Mouse (Mus musculus) embryonic facial prominence, embryonic 14.5 days (tissue): ENCODE results near the gene Ddx46. TPM values are rescaled to one million over a fixed set of nuclear protein-coding genes. Genes with fewer than 3 reads are reported as not detected.

Experiments used
- ATAC-seq: fragments of 200-750 bp; cut with Nextera tagmentation; 2 replicates; pipeline ENCODE4 v1.8.0; 2017; ENCODE audit warnings: low read depth, moderate number of reproducible peaks, moderate TSS enrichment
- DNase-seq: peaks from one replicate; pipeline ENCODE4 v3.0.0-alpha.2; 2015; ENCODE audit warnings: low spot score
- H3K27ac ChIP-seq: fragments of 300-500 bp; sonication (generic); replicated peaks from 2 replicates; pipeline ENCODE4 v1.5.1; 2014; ENCODE audit warnings: low read depth, mild to moderate bottlenecking, low read length, moderate library complexity
- H3K27me3 ChIP-seq: fragments of 300-500 bp; sonication (generic); replicated peaks from 2 replicates; pipeline ENCODE4 v1.6.1; 2014; ENCODE audit warnings: low read length; ENCODE audit not compliant: control insufficient read depth, insufficient read depth
- H3K36me3 ChIP-seq: fragments of 300-500 bp; sonication (generic); 2 replicates; pipeline ENCODE4 v1.6.1; 2014; ENCODE audit warnings: low read length, mixed read lengths; ENCODE audit not compliant: control insufficient read depth, insufficient read depth
- H3K4me1 ChIP-seq: fragments of 300-500 bp; sonication (generic); 2 replicates; pipeline ENCODE4 v1.6.1; 2014; ENCODE audit warnings: antibody characterized with exemption, low read length; ENCODE audit not compliant: control insufficient read depth, insufficient read depth
- H3K4me2 ChIP-seq: fragments of 300-500 bp; sonication (generic); 2 replicates; pipeline ENCODE4 v1.6.1; 2014; ENCODE audit warnings: low read depth, mild to moderate bottlenecking, low read length, moderate library complexity, mixed read lengths
- H3K4me3 ChIP-seq: fragments of 300-500 bp; sonication (generic); 2 replicates; pipeline ENCODE4 v1.5.1; 2014; ENCODE audit warnings: low read depth, mild to moderate bottlenecking, low read length
- H3K9ac ChIP-seq: fragments of 300-500 bp; sonication (generic); 2 replicates; pipeline ENCODE4 v1.6.1; 2014; ENCODE audit warnings: low read depth, mild to moderate bottlenecking, low read length, moderate library complexity, mixed read lengths
- H3K9me3 ChIP-seq: fragments of 300-500 bp; sonication (generic); 2 replicates; pipeline ENCODE4 v1.6.1; 2016; ENCODE audit warnings: low read length; ENCODE audit not compliant: control insufficient read depth
- WGBS: fragments of 180-500 bp; shearing (Covaris S2); extraction: QIAGEN DNeasy Blood & Tissue Kit; methylation state at CpG from one replicate; pipeline ENCODE4 v1.1.7; 2014; 5-methylcytosine and 5-hydroxymethylcytosine counted together
- polyA plus RNA-seq: library from polyadenylated mRNA; unstranded; fragments of >200 nt; fragmentation: Nextera tagmentation; extraction: Ambion mirVana; gene quantifications from 2 replicates; pipeline ENCODE4 v1.2.1, GENCODE M21; 2014

Ddx46 gene
- polyA plus RNA-seq, 1 experiment from 2014 or later: 32.0 TPM

GRCm38 (mm10) chr13:55721995-55722394 lies 87.2 kb downstream of the Ddx46 start:
- no peak for DNase-seq
- no peak overlapping the region for H3K4me3 ChIP-seq
- WGBS: 95% methylated on average over 2 of the region's 2 CpGs
- ATAC-seq: no peak
- H3K9me3 ChIP-seq: no peaks in the 10 kb centered on the region
- H3K27me3 ChIP-seq: no peaks in the 10 kb centered on the region
- H3K4me2 ChIP-seq: no peak overlapping the region
- H3K27ac ChIP-seq: no peak overlapping the region
- H3K4me1 ChIP-seq: no peaks in the 10 kb centered on the region
- peaks cover 80% of the 10 kb centered on the region for H3K36me3 ChIP-seq
- no peak overlapping the region for H3K9ac ChIP-seq

- Histone ChIP-seq H3K27ac (peak overlapping the region; percentile 97), H3K27me3 (no peaks in the 10 kb centered on the region), H3K4me1 (no peaks in the 10 kb centered on the region), H3K36me3 (peaks cover 44% of the 10 kb centered on the region), H3K9me3 (no peaks in the 10 kb centered on the region), H3K9ac (peak overlapping the region; percentile 78), H3K4me2 (peak overlapping the region; percentile 67), H3K4me3 (peak overlapping the region; percentile 57)
- 8% methylated on average over 4 of the region's 4 CpGs for WGBS
- no peak for DNase-seq
- no peak for ATAC-seq
Observed at GRCm38 (mm10) chr13:55726598-55727119, 91.8 kb downstream of the Ddx46 start.

- Histone ChIP-seq H3K9ac (peak within 1 kb of the TSS; percentile 78), H3K4me1 (no peaks in the 10 kb centered on the region), H3K9me3 (no peaks in the 10 kb centered on the region), H3K36me3 (peaks cover 39% of the 10 kb centered on the region), H3K4me3 (peak within 1 kb of the TSS; percentile 57), H3K27me3 (no peaks in the 10 kb centered on the region), H3K27ac (peak within 1 kb of the TSS; percentile 97), H3K4me2 (peak within 1 kb of the TSS; percentile 67)
- ATAC-seq: peak; percentile 92
- peak; percentile 90 for DNase-seq
- WGBS: under 1% methylated on average over 49 of the region's 73 CpGs
Observed at GRCm38 (mm10) chr13:55727120-55727838, 92.5 kb downstream of the Ddx46 start, which contains the start of gene Pcbd2. Gene Pcbd2 (plus strand): TSS chr13:55727368.

GRCm38 (mm10) chr13:55727839-55728238 lies 93.0 kb downstream of the Ddx46 start:
- Histone ChIP-seq H3K9me3 (no peaks in the 10 kb centered on the region), H3K9ac (peak overlapping the region; percentile 78), H3K27me3 (no peaks in the 10 kb centered on the region), H3K27ac (peak overlapping the region; percentile 97), H3K4me2 (peak overlapping the region; percentile 67), H3K4me3 (peak overlapping the region; percentile 57), H3K36me3 (peaks cover 35% of the 10 kb centered on the region), H3K4me1 (no peaks in the 10 kb centered on the region)
- ATAC-seq (peak; percentile 86), DNase-seq (peak; percentile 93)
- WGBS: 3% methylated on average over 19 of the region's 19 CpGs

- no peaks in the 10 kb centered on the region for H3K9me3 ChIP-seq
- H3K36me3 ChIP-seq: peaks cover 8% of the 10 kb centered on the region
- no peaks in the 10 kb centered on the region for H3K4me1 ChIP-seq
- H3K27ac ChIP-seq: no peak overlapping the region
- WGBS: 84% methylated on average over 7 of the region's 7 CpGs
- no peaks in the 10 kb centered on the region for H3K27me3 ChIP-seq
- no peak for DNase-seq
- H3K9ac ChIP-seq: no peak overlapping the region
- H3K4me2 ChIP-seq: no peak overlapping the region
- ATAC-seq: no peak
- H3K4me3 ChIP-seq: no peak overlapping the region
Observed at GRCm38 (mm10) chr13:55730716-55731115, 95.9 kb downstream of the Ddx46 start.

Other genes starting within 250 kb of the Ddx46 start
- not detected in 2 replicates for gene Slc34a1, start 236.8 kb upstream of the Ddx46 start, polyA plus RNA-seq
- gene Pfn3, start 219.8 kb upstream of the Ddx46 start, polyA plus RNA-seq: 0.70 TPM in 1 of 2 replicates, not detected in the other
- not detected in 2 replicates for gene F12, start 208.2 kb upstream of the Ddx46 start, polyA plus RNA-seq
- 44.0 and 46.6 TPM in 2 replicates for gene Grk6, start 190.0 kb upstream of the Ddx46 start, polyA plus RNA-seq
- 1.9 and 2.7 TPM in 2 replicates for gene Prr7, start 170.8 kb upstream of the Ddx46 start, polyA plus RNA-seq
- 141 and 167 TPM in 2 replicates for gene Dbn1, start 146.9 kb upstream of the Ddx46 start, polyA plus RNA-seq
- gene Pdlim7, start 121.4 kb upstream of the Ddx46 start, polyA plus RNA-seq: 194 and 204 TPM in 2 replicates
- gene Dok3, start 105.7 kb upstream of the Ddx46 start, polyA plus RNA-seq: 2.5 and 3.8 TPM in 2 replicates
- gene Ddx41, start 98.4 kb upstream of the Ddx46 start, polyA plus RNA-seq: 56.6 and 69.5 TPM in 2 replicates
- 30.5 and 32.1 TPM in 2 replicates for gene Fam193b, start 63.9 kb upstream of the Ddx46 start, polyA plus RNA-seq
- gene Tmed9, start 61.3 kb upstream of the Ddx46 start, polyA plus RNA-seq: 66.2 and 85.4 TPM in 2 replicates
- 9.3 and 10.3 TPM in 2 replicates for gene B4galt7, start 35.1 kb upstream of the Ddx46 start, polyA plus RNA-seq
- 57.7 and 59.8 TPM in 2 replicates for gene Caml, start 12.0 kb upstream of the Ddx46 start, polyA plus RNA-seq
- 57.5 and 60.8 TPM in 2 replicates for gene B230219D22Rik, start 58.1 kb downstream of the Ddx46 start, polyA plus RNA-seq
- 98.9 and 99.8 TPM in 2 replicates for gene Txndc15, start 79.6 kb downstream of the Ddx46 start, polyA plus RNA-seq
- gene Pcbd2, start 92.3 kb downstream of the Ddx46 start, polyA plus RNA-seq: 45.2 and 49.2 TPM in 2 replicates
- gene Catsper3, start 149.5 kb downstream of the Ddx46 start, polyA plus RNA-seq: not detected in 2 replicates
- 39.7 and 44.9 TPM in 2 replicates for gene Pitx1, start 201.2 kb downstream of the Ddx46 start, polyA plus RNA-seq